Mouse (Mus musculus) bone marrow, adult 2 months (tissue): ENCODE results near the gene Iqch. TPM values are rescaled to one million over a fixed set of nuclear protein-coding genes. Genes with fewer than 3 reads are reported as not detected.
A peak's percentile ranks its signal among the peaks of the same experiment; 100 is the strongest.

ENCODE experiments used
- H3K27ac ChIP-seq: fragments of 200-500 bp; 2 replicates; pipeline ENCODE4 v1.5.1; 2012; ENCODE audit warnings: low read depth, mild to moderate bottlenecking, control low read depth, inconsistent platforms, low read length; ENCODE audit not compliant: control insufficient read depth, poor library complexity, insufficient read depth
- H3K4me1 ChIP-seq: fragments of 200-500 bp; 2 replicates; pipeline ENCODE4 v1.6.1; 2011; ENCODE audit warnings: low read length; ENCODE audit not compliant: control insufficient read depth, insufficient read depth
- H3K4me3 ChIP-seq: fragments of 200-500 bp; replicated peaks from 2 replicates; pipeline ENCODE3; 2011; ENCODE audit warnings: mild to moderate bottlenecking, low read depth, low read length, control low read depth; ENCODE audit not compliant: control insufficient read depth
- CTCF ChIP-seq: fragments of 200-500 bp; IDR thresholded peaks from 2 replicates; pipeline ENCODE4 v1.5.1; 2011; ENCODE audit warnings: low read length, control low read depth; ENCODE audit not compliant: control insufficient read depth, insufficient read depth
- POLR2A ChIP-seq: fragments of 200-500 bp; IDR thresholded peaks from 2 replicates; pipeline ENCODE4 v1.6.1; 2011; ENCODE audit warnings: low read depth, mild to moderate bottlenecking, control low read depth, low read length, borderline replicate concordance; ENCODE audit not compliant: control insufficient read depth
- WGBS: fragments of 180-500 bp; shearing (Covaris S2); methylation state at CpG from one replicate; pipeline ENCODE4 v1.1.7; 2018; 5-methylcytosine and 5-hydroxymethylcytosine counted together
- polyA plus RNA-seq: library from polyadenylated mRNA; stranded (reverse); fragments of >200 nt; gene quantifications from 2 replicates; pipeline ENCODE4 v1.2.4, GENCODE M21; 2011; ENCODE audit warnings: low replicate concordance; ENCODE audit not compliant: missing spikeins, insufficient read depth, insufficient read length

Gene Iqch
- polyA plus RNA-seq, 1 experiment: not detected

DNA sequence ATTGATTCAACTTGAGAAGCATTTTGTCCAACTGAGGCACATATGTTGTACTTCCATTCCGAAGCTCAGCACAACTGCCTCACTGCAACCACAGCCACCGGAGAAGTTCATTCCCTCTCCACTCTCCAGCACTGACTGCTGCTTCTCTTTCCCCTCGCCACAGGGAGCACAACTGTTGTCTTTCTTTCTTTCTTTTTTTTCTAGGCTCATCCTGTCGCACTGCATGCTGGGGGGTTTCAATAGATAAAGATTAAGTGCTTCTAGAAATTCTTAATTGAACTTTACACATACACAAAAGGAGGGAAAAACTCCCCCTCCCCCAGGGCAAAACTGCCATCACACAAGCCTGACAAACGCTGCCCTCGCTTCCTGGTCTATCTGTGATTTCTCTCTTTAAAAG lies 113.1 kb downstream of the Iqch start:
- H3K4me1 ChIP-seq: no peaks in the 10 kb centered on the region; the same call in 1 of the 2 replicates
- H3K27ac ChIP-seq: no peak overlapping the region
- TF ChIP-seq POLR2A: no peak
- no peak for TF ChIP-seq CTCF
- 78% methylated on average over 6 of the region's 6 CpGs for WGBS
- no peak overlapping the region for H3K4me3 ChIP-seq

DNA sequence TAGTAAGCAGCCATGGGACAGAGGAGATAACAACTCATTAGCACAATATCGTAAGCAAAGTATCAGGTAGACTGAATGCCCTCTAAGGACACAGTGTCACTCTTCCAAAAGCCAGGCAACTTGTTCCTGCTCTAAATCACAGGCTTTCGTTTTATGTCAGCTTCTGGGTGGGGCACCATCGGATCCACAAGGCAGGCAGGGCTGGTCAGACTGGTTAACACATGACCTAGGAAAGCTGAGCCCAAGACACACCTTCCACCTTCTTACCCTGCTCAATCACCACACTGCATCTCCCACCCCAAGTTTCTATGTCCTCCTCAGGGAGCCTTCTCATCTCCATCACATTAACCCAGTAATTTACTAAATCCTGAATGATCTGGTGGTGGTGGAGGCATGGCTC lies 136.7 kb downstream of the Iqch start:
- Histone ChIP-seq H3K4me3 (no peak overlapping the region), H3K27ac (no peak overlapping the region), H3K4me1 (no peaks in the 10 kb centered on the region)
- WGBS: 85% methylated on average over 3 of the region's 3 CpGs
- TF ChIP-seq POLR2A (no peak), CTCF (no peak)

GRCm38 (mm10) chr9:63462296-63462695 lies 140.0 kb downstream of the Iqch start:
- TF ChIP-seq POLR2A (no peak), CTCF (peak; percentile 47)
- H3K27ac ChIP-seq: no peak overlapping the region
- no peaks in the 10 kb centered on the region for H3K4me1 ChIP-seq
- H3K4me3 ChIP-seq: no peak overlapping the region
- WGBS: 64% methylated on average over 2 of the region's 2 CpGs

GRCm38 (mm10) chr9:63456401-63456800 lies 145.9 kb downstream of the Iqch start:
- Histone ChIP-seq H3K27ac (no peak overlapping the region), H3K4me1 (no peaks in the 10 kb centered on the region), H3K4me3 (no peak overlapping the region)
- TF ChIP-seq POLR2A (no peak), CTCF (no peak)

DNA sequence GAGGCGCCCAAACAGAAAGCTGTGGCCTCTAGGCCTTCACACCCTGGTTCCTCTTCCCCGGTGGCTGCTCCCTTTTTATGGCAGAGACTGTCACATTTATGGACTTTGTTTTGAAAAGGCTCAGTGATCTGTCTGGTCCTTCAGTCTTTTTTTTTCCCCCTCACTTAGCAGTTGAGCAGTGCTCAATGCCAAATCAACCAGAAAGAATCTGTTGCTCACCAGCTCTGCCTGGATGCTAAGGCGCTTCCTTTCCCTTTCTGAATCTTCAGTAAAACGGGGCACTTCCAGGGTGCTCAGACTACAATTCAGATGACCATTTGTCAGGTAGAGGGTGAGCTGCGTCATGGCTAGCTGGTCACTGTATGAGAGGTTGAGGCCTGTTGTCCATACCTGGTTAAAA lies 148.0 kb downstream of the Iqch start:
- Histone ChIP-seq H3K4me1 (no peaks in the 10 kb centered on the region), H3K27ac (no peak overlapping the region), H3K4me3 (no peak overlapping the region)
- 77% methylated on average over 5 of the region's 5 CpGs for WGBS
- TF ChIP-seq POLR2A (no peak), CTCF (no peak)

GRCm38 (mm10) chr9:63450531-63451030 lies 151.7 kb downstream of the Iqch start:
- H3K4me1 ChIP-seq: no peaks in the 10 kb centered on the region
- H3K4me3 ChIP-seq: no peak overlapping the region
- no peak overlapping the region for H3K27ac ChIP-seq
- TF ChIP-seq CTCF: no peak
- no peak for TF ChIP-seq POLR2A
- WGBS: 78% methylated on average over 4 of the region's 4 CpGs

DNA sequence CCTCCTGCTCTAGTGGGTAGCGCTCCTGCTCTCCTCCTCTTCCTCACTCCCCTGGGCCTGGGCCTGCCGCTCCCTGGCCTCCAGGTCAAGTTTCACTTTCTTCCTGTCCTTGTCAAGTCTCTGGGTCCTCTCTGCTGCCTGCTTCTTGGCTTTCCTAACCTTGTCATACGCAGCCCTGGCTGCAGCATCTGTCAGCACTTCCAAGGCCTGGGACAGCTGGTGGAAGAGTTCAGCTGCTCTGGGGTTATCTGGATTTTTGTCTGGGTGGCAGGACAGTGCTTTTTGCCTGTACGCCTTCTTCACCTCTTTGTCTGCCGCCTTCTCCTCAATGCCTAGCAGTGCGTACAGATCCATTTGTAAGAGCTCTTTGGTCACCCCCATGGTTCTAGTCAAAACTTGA lies 158.6 kb downstream of the Iqch start:
- WGBS: 89% methylated on average over 6 of the region's 6 CpGs

DNA sequence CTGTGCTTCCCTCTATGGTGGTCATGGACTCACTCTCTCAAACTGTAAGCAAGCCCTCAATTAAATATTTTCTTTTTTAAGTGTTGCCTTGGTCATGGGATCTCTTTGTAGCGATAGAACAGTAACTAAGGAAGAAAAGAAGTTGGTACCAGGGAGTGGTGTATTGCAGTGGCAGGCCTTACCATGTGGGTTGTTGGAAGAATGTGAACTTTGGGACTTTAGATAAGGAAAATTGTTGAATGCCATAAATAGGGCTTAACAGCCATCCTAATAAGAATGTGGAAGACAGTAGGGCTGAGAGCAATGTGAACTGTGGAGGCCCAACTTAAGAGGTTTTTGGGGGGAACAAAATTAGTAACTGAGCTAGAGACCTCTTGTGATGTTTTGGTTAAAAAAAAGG lies 171.6 kb downstream of the Iqch start:
- TF ChIP-seq CTCF (no peak), POLR2A (no peak)
- WGBS: 83% methylated on average over 1 of the region's 1 CpGs
- Histone ChIP-seq H3K4me1 (no peaks in the 10 kb centered on the region), H3K4me3 (no peak overlapping the region), H3K27ac (no peak overlapping the region)

More for the DNA sequence above, 158.6 kb downstream of the Iqch start:
- Histone ChIP-seq H3K4me1 (no peaks in the 10 kb centered on the region), H3K4me3 (no peak overlapping the region), H3K27ac (no peak overlapping the region)
- TF ChIP-seq CTCF: no peak
- no peak for TF ChIP-seq POLR2A
